Mouse (Mus musculus) stomach, embryonic 15.5 days (tissue): ENCODE measurements at regions not wholly inside any gene's neighbourhood (a gene's known extent, or its start where the extent isn't known, plus 50 kb on each side); places are given as distances from the start of the nearest gene placed in this dataset.
A peak's percentile ranks its signal among the peaks of the same experiment; 100 is the strongest.

Experiments
- ATAC-seq: fragments of 200-750 bp; cut with Nextera tagmentation; 2 replicates; pipeline ENCODE4 v1.8.0; 2017; ENCODE audit warnings: low read depth, moderate number of reproducible peaks, moderate TSS enrichment; ENCODE audit not compliant: insufficient read depth, low FRiP score
- H3K27ac ChIP-seq: fragments of 300-500 bp; sonication (generic); 2 replicates; pipeline ENCODE4 v1.5.1; 2015; ENCODE audit warnings: mild to moderate bottlenecking, inconsistent platforms
- H3K27me3 ChIP-seq: fragments of 300-500 bp; sonication (generic); replicated peaks from 2 replicates; pipeline ENCODE4 v1.6.1; 2015; ENCODE audit warnings: inconsistent platforms
- H3K36me3 ChIP-seq: fragments of 300-500 bp; sonication (generic); 2 replicates; pipeline ENCODE4 v1.6.1; 2015; ENCODE audit warnings: inconsistent platforms
- H3K4me1 ChIP-seq: fragments of 300-500 bp; sonication (generic); 2 replicates; pipeline ENCODE4 v1.6.1; 2015; ENCODE audit warnings: inconsistent platforms
- H3K4me2 ChIP-seq: fragments of 300-500 bp; sonication (generic); 2 replicates; pipeline ENCODE4 v1.6.1; 2015; ENCODE audit warnings: mild to moderate bottlenecking, inconsistent platforms
- H3K4me3 ChIP-seq: fragments of 300-500 bp; sonication (generic); replicated peaks from 2 replicates; pipeline ENCODE4 v1.5.1; 2015; ENCODE audit warnings: inconsistent platforms
- H3K9ac ChIP-seq: fragments of 300-500 bp; sonication (generic); 2 replicates; pipeline ENCODE4 v1.6.1; 2015; ENCODE audit warnings: inconsistent platforms
- H3K9me3 ChIP-seq: fragments of 300-500 bp; sonication (generic); 2 replicates; pipeline ENCODE4 v1.6.1; 2016; ENCODE audit warnings: inconsistent platforms
- WGBS: fragments of 180-500 bp; shearing (Covaris S2); methylation state at CpG from one replicate; pipeline ENCODE4 v1.1.7; 2015; 5-methylcytosine and 5-hydroxymethylcytosine counted together

GRCm38 (mm10) chr11:79821986-79822385, 140.2 kb downstream of the Utp6 start:
- H3K4me1 ChIP-seq = no peaks in the 10 kb centered on the region
- H3K27ac ChIP-seq = no peak overlapping the region
- 67% methylated on average over 5 of the region's 5 CpGs for WGBS
- no peaks in the 10 kb centered on the region for H3K27me3 ChIP-seq
- H3K36me3 ChIP-seq = no peaks in the 10 kb centered on the region
- no peaks in the 10 kb centered on the region for H3K9me3 ChIP-seq
- H3K4me2 ChIP-seq = no peak overlapping the region
- no peak for ATAC-seq
- no peak overlapping the region for H3K4me3 ChIP-seq
- H3K9ac ChIP-seq = no peak overlapping the region

GRCm38 (mm10) chr11:79815156-79815555, 147.0 kb downstream of the Utp6 start:
- Histone ChIP-seq H3K27me3 (no peaks in the 10 kb centered on the region), H3K36me3 (no peaks in the 10 kb centered on the region), H3K9ac (no peak overlapping the region), H3K27ac (no peak overlapping the region), H3K9me3 (no peaks in the 10 kb centered on the region), H3K4me2 (no peak overlapping the region), H3K4me3 (no peak overlapping the region), H3K4me1 (no peaks in the 10 kb centered on the region)
- ATAC-seq = no peak
- WGBS = 82% methylated on average over 3 of the region's 3 CpGs

GRCm38 (mm10) chr11:79806911-79807466, 155.2 kb downstream of the Utp6 start:
- Histone ChIP-seq H3K4me1 (peaks cover 35% of the 10 kb centered on the region), H3K9me3 (no peaks in the 10 kb centered on the region), H3K4me3 (no peak overlapping the region), H3K36me3 (no peaks in the 10 kb centered on the region), H3K27ac (peak overlapping the region; percentile 89), H3K9ac (no peak overlapping the region; the same call in 1 of the 2 replicates), H3K4me2 (peak overlapping the region; percentile 32), H3K27me3 (no peaks in the 10 kb centered on the region)
- 13% methylated on average over 17 of the region's 17 CpGs for WGBS
- peak; percentile 23; the same call in 1 of the 2 replicates for ATAC-seq

- H3K4me3 ChIP-seq = no peak overlapping the region
- H3K4me1 ChIP-seq = peaks cover 35% of the 10 kb centered on the region
- WGBS = 52% methylated on average over 10 of the region's 10 CpGs
- peak overlapping the region; percentile 89 for H3K27ac ChIP-seq
- ATAC-seq = no peak
- H3K27me3 ChIP-seq = no peaks in the 10 kb centered on the region
- H3K9ac ChIP-seq = no peak overlapping the region
- no peaks in the 10 kb centered on the region for H3K9me3 ChIP-seq
- no peaks in the 10 kb centered on the region for H3K36me3 ChIP-seq
- peak overlapping the region; percentile 32; the same call in 1 of the 2 replicates for H3K4me2 ChIP-seq
Measured at GRCm38 (mm10) chr11:79806417-79806816, 155.8 kb downstream of the Utp6 start.

GRCm38 (mm10) chr11:79805981-79806415, 156.2 kb downstream of the Utp6 start:
- Histone ChIP-seq H3K9me3 (no peaks in the 10 kb centered on the region), H3K4me3 (no peak overlapping the region), H3K9ac (no peak overlapping the region), H3K4me2 (no peak overlapping the region), H3K4me1 (peaks cover 35% of the 10 kb centered on the region), H3K27ac (peak overlapping the region; percentile 89), H3K27me3 (no peaks in the 10 kb centered on the region), H3K36me3 (no peaks in the 10 kb centered on the region)
- 30% methylated on average over 10 of the region's 10 CpGs for WGBS
- ATAC-seq = peak; percentile 51; the same call in 1 of the 2 replicates

GRCm38 (mm10) chr11:79803971-79804370, 158.2 kb downstream of the Utp6 start:
- peak overlapping the region; percentile 87; the same call in 1 of the 2 replicates for H3K27ac ChIP-seq
- H3K4me1 ChIP-seq = peaks cover 35% of the 10 kb centered on the region
- H3K4me3 ChIP-seq = no peak overlapping the region
- no peaks in the 10 kb centered on the region for H3K27me3 ChIP-seq
- ATAC-seq = no peak
- H3K9me3 ChIP-seq = no peaks in the 10 kb centered on the region
- no peaks in the 10 kb centered on the region for H3K36me3 ChIP-seq
- WGBS = 66% methylated on average over 2 of the region's 2 CpGs
- H3K9ac ChIP-seq = no peak overlapping the region
- H3K4me2 ChIP-seq = no peak overlapping the region

GRCm38 (mm10) chr11:79803006-79803405, 159.2 kb downstream of the Utp6 start:
- H3K4me1 ChIP-seq = peaks cover 35% of the 10 kb centered on the region
- no peak overlapping the region for H3K9ac ChIP-seq
- H3K4me3 ChIP-seq = no peak overlapping the region
- H3K27ac ChIP-seq = peak overlapping the region; percentile 87
- no peaks in the 10 kb centered on the region for H3K27me3 ChIP-seq
- no peak overlapping the region for H3K4me2 ChIP-seq
- 36% methylated on average over 5 of the region's 5 CpGs for WGBS
- peak; percentile 47 for ATAC-seq
- H3K9me3 ChIP-seq = no peaks in the 10 kb centered on the region
- no peaks in the 10 kb centered on the region for H3K36me3 ChIP-seq

GRCm38 (mm10) chr11:79802566-79802965, 159.6 kb downstream of the Utp6 start:
- Histone ChIP-seq H3K4me1 (peaks cover 35% of the 10 kb centered on the region), H3K36me3 (no peaks in the 10 kb centered on the region), H3K27me3 (no peaks in the 10 kb centered on the region), H3K27ac (peak overlapping the region; percentile 87), H3K4me3 (no peak overlapping the region), H3K9me3 (no peaks in the 10 kb centered on the region), H3K4me2 (0 out of 2 replicates have a peak overlapping the region, but pooled peaks have one; percentile 25), H3K9ac (no peak overlapping the region)
- 47% methylated on average over 13 of the region's 13 CpGs for WGBS
- ATAC-seq = no peak

- Histone ChIP-seq H3K4me1 (peaks cover 13% of the 10 kb centered on the region; the same call in 1 of the 2 replicates), H3K36me3 (no peaks in the 10 kb centered on the region), H3K9me3 (no peaks in the 10 kb centered on the region), H3K4me3 (no peak overlapping the region), H3K27ac (no peak overlapping the region), H3K9ac (no peak overlapping the region), H3K4me2 (no peak overlapping the region), H3K27me3 (no peaks in the 10 kb centered on the region)
- 46% methylated on average over 8 of the region's 8 CpGs for WGBS
- ATAC-seq = no peak
Measured at GRCm38 (mm10) chr11:79800256-79800655, 161.9 kb downstream of the Utp6 start.

GRCm38 (mm10) chr11:79788251-79788741, 173.9 kb downstream of the Utp6 start:
- Histone ChIP-seq H3K27ac (peak overlapping the region; percentile 5; the same call in 1 of the 2 replicates), H3K4me1 (peaks cover 38% of the 10 kb centered on the region), H3K4me2 (no peak overlapping the region), H3K9me3 (no peaks in the 10 kb centered on the region), H3K4me3 (no peak overlapping the region), H3K36me3 (no peaks in the 10 kb centered on the region), H3K9ac (no peak overlapping the region), H3K27me3 (no peaks in the 10 kb centered on the region)
- WGBS = 68% methylated on average over 3 of the region's 3 CpGs
- no peak for ATAC-seq

- 71% methylated on average over 1 of the region's 1 CpGs for WGBS
- Histone ChIP-seq H3K9me3 (no peaks in the 10 kb centered on the region), H3K27me3 (no peaks in the 10 kb centered on the region), H3K9ac (no peak overlapping the region), H3K36me3 (no peaks in the 10 kb centered on the region), H3K4me3 (no peak overlapping the region), H3K4me1 (peaks cover 34% of the 10 kb centered on the region), H3K4me2 (no peak overlapping the region), H3K27ac (peak overlapping the region; percentile 5; the same call in 1 of the 2 replicates)
- ATAC-seq = no peak
Measured at GRCm38 (mm10) chr11:79787766-79788165, 174.4 kb downstream of the Utp6 start.

GRCm38 (mm10) chr11:79784071-79784470, 178.1 kb downstream of the Utp6 start:
- Histone ChIP-seq H3K9me3 (no peaks in the 10 kb centered on the region), H3K27ac (no peak overlapping the region), H3K27me3 (no peaks in the 10 kb centered on the region), H3K36me3 (no peaks in the 10 kb centered on the region), H3K4me2 (no peak overlapping the region), H3K9ac (no peak overlapping the region), H3K4me3 (no peak overlapping the region), H3K4me1 (peaks cover 20% of the 10 kb centered on the region; the same call in 1 of the 2 replicates)
- 80% methylated on average over 3 of the region's 3 CpGs for WGBS
- no peak for ATAC-seq
